Comparison of ENCODE assay signal across 8 mouse cellular contexts in the genomic region with DNA sequence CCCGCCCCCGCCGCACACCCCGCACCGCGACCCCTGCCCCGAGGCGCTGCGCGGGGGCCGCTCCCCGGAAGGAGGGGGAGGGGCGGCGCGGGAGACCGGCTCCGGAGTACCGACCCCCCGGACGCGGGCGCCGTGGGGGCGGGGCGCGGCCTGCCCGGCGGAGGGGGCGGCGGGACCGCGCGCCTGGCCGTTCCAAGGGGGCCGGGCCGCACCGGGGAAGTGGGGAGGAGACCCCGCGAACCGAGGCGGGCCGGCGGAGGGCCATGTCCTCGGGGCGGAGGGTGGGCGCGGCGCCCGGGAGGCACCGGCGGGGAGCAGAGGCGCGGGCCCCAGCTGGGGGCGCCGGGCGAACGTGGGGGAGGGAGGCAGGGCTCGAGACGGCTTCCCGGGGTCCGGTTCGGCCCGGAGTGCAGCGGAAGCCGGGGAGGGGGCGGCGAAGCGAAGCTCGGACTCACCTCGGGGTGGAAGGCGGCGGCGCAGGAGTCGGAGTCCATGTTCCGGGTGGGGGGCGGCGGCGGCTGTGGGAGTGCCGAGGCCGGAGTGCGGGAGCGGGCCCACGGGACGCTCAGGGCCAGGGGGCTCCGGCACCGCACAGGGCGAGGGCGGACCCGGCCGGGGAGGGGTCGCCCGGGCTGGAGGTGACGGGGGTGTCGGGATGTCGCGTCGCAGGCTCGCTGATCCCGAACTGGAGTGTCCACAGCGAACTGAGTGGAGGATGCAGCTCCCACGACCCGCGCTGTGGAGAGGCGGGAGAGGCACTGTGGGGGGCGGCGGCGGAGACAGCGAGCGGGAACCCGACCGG. TPM values are rescaled to one million over a fixed set of nuclear protein-coding genes. Genes with fewer than 3 reads are reported as not detected.
DNase-seq lines count a peak whose midpoint lies in the region; ATAC-seq and TF ChIP-seq lines count a peak whose summit lies in the region.

No protein-coding gene starts in this region.

- no peak for TF ChIP-seq EP300 in CH12.LX (IDR thresholded peaks at IDR 0.05; ENCODE audit: low read length)

- peak overlapping the region; percentile 97 for H3K9ac ChIP-seq in heart, embryonic 11.5 days (ENCODE audit: low read depth, low read length)
- peak overlapping the region; percentile 82 for H3K9ac ChIP-seq in CH12.LX (ENCODE audit: insufficient read depth, low read depth)
- H3K9ac ChIP-seq in embryonic facial prominence, embryonic 13.5 days = peak overlapping the region; percentile 97
- peak overlapping the region; percentile 87 for H3K9ac ChIP-seq in intestine, embryonic 14.5 days (ENCODE audit: low read length)
- H3K9ac ChIP-seq in midbrain, embryonic 12.5 days (replicated peaks) = peak overlapping the region; percentile 96

- no peak for TF ChIP-seq RAD21 in CH12.LX (IDR thresholded peaks at IDR 0.05; ENCODE audit: low read depth, low read length)

- H3K4me1 ChIP-seq in heart, embryonic 11.5 days (ENCODE audit: control insufficient read depth, insufficient read depth, low read length) = peaks cover 12% of the 10 kb centered on the region
- peaks cover 6 to 15% of the 10 kb centered on the region in 2 experiments for H3K4me1 ChIP-seq in CH12.LX (ENCODE audit: control insufficient read depth in 1 of 2, insufficient read depth in 2 of 2)
- H3K4me1 ChIP-seq in embryonic facial prominence, embryonic 13.5 days = peaks cover 23% of the 10 kb centered on the region
- H3K4me1 ChIP-seq in intestine, embryonic 14.5 days (replicated peaks; ENCODE audit: control insufficient read depth, insufficient read depth, low read length) = peaks cover 9% of the 10 kb centered on the region; the same call in 1 of the 2 replicates
- peaks cover 20% of the 10 kb centered on the region for H3K4me1 ChIP-seq in midbrain, embryonic 12.5 days

- no peak for DNase-seq in heart, adult 8-10 months (ENCODE audit: low spot score)
- DNase-seq in CH12.LX (ENCODE audit: extremely low read depth) = no peak
- peak; percentile 71 for DNase-seq in intestine, embryonic 14.5 days (ENCODE audit: low spot score)
- DNase-seq in yolk sac, embryonic 10.5 days (ENCODE audit: low spot score) = peak; percentile 37
- DNase-seq in frontal cortex, postnatal 14 days (ENCODE audit: low spot score in 2 of 2) = no peak

- dilution Hi-C loops in CH12.LX (cut with MboI; ENCODE audit: extremely low pct_ligation_motif_present, extremely low pct_unique_long_range_greater_than_20kb, low sequenced_read_pairs) = no loop called here

- H3K4me2 ChIP-seq in heart, embryonic 11.5 days = peak overlapping the region; percentile 95
- peak overlapping the region; percentile 81 for H3K4me2 ChIP-seq in CH12.LX (ENCODE audit: insufficient read depth, low read depth, poor library complexity, severe bottlenecking)
- H3K4me2 ChIP-seq in embryonic facial prominence, embryonic 13.5 days = peak overlapping the region; percentile 83
- H3K4me2 ChIP-seq in intestine, embryonic 14.5 days (ENCODE audit: low read length) = peak overlapping the region; percentile 70
- peak overlapping the region; percentile 87 for H3K4me2 ChIP-seq in midbrain, embryonic 12.5 days (replicated peaks)

- H3K9me3 ChIP-seq in heart, embryonic 11.5 days (replicated peaks; ENCODE audit: control insufficient read depth, low read length) = no peaks in the 10 kb centered on the region
- H3K9me3 ChIP-seq in CH12.LX (replicated peaks; ENCODE audit: low read length) = no peaks in the 10 kb centered on the region
- H3K9me3 ChIP-seq in embryonic facial prominence, embryonic 13.5 days = no peaks in the 10 kb centered on the region
- H3K9me3 ChIP-seq in intestine, embryonic 14.5 days (ENCODE audit: control insufficient read depth, low read length) = no peaks in the 10 kb centered on the region
- H3K9me3 ChIP-seq in midbrain, embryonic 12.5 days = no peaks in the 10 kb centered on the region

- in situ Hi-C loops in CH12.LX (cut with MboI; ENCODE audit: low pct_ligation_motif_present, low pct_unique_long_range_greater_than_20kb, low sequenced_read_pairs) = no loop called here

- H3K27ac ChIP-seq in heart, embryonic 11.5 days (ENCODE audit: low read depth, low read length) = peak overlapping the region; percentile 89
- H3K27ac ChIP-seq in CH12.LX (ENCODE audit: insufficient read depth, low read depth) = peak overlapping the region; percentile 7; the same call in 1 of the 2 replicates
- peak overlapping the region; percentile 91 for H3K27ac ChIP-seq in embryonic facial prominence, embryonic 13.5 days
- H3K27ac ChIP-seq in intestine, embryonic 14.5 days (ENCODE audit: low read depth) = peak overlapping the region; percentile 79
- peak overlapping the region; percentile 76 for H3K27ac ChIP-seq in midbrain, embryonic 12.5 days (replicated peaks)

- 0 out of 2 replicates have a peak, but pooled peaks cover 4% of the 10 kb centered on the region for H3K79me2 ChIP-seq in CH12.LX (replicated peaks; ENCODE audit: control insufficient read depth, extremely low read depth, insufficient read depth, poor library complexity, severe bottlenecking)

- peak overlapping the region; percentile 100 for H3K4me3 ChIP-seq in heart, embryonic 11.5 days (ENCODE audit: low read depth, low read length)
- peak overlapping the region; percentile 81 to 98 (median 95) for H3K4me3 ChIP-seq in CH12.LX (replicated peaks in 1 of 3; ENCODE audit: low read depth in 2 of 3, low read length in 2 of 3, poor library complexity in 1 of 3)
- peak overlapping the region; percentile 98 for H3K4me3 ChIP-seq in embryonic facial prominence, embryonic 13.5 days
- peak overlapping the region; percentile 92 for H3K4me3 ChIP-seq in intestine, embryonic 14.5 days (ENCODE audit: low read depth, low read length)
- H3K4me3 ChIP-seq in midbrain, embryonic 12.5 days = peak overlapping the region; percentile 100

- peak; percentile 15 for ATAC-seq in heart, embryonic 11.5 days (replicated peaks; ENCODE audit: insufficient number of reproducible peaks, low FRiP score, low TSS enrichment)
- peak; percentile 45; the same call in 1 of the 2 replicates for ATAC-seq in embryonic facial prominence, embryonic 13.5 days (ENCODE audit: insufficient number of reproducible peaks, insufficient read depth, low FRiP score, low TSS enrichment, low read depth)
- ATAC-seq in intestine, embryonic 14.5 days (replicated peaks; ENCODE audit: low FRiP score, low TSS enrichment, low read depth) = peak; percentile 58
- peak; percentile 65; the same call in 1 of the 2 replicates for ATAC-seq in midbrain, embryonic 12.5 days (ENCODE audit: low FRiP score, low read depth)

- no peak for TF ChIP-seq CTCF in CH12.LX (conservative IDR thresholded peaks at IDR 0.05 in 1 of 2, IDR thresholded peaks at IDR 0.05 in 1 of 2; ENCODE audit: low read depth in 2 of 2, low read length in 2 of 2)

- TF ChIP-seq POLR2A in CH12.LX (IDR thresholded peaks at IDR 0.05; ENCODE audit: low read depth, low read length) = no peak; the same call in 1 of the 2 replicates

- peaks cover 13% of the 10 kb centered on the region for H3K36me3 ChIP-seq in heart, embryonic 11.5 days (ENCODE audit: control insufficient read depth, insufficient read depth, low read length)
- H3K36me3 ChIP-seq in CH12.LX (replicated peaks in 1 of 2; ENCODE audit: control insufficient read depth in 1 of 2, insufficient read depth in 1 of 2, low read length in 1 of 2) = peaks cover 19 to 29% of the 10 kb centered on the region in 2 experiments
- peaks cover 22% of the 10 kb centered on the region for H3K36me3 ChIP-seq in embryonic facial prominence, embryonic 13.5 days
- peaks cover 22% of the 10 kb centered on the region for H3K36me3 ChIP-seq in intestine, embryonic 14.5 days (ENCODE audit: control insufficient read depth, insufficient read depth, low read length)
- peaks cover 21% of the 10 kb centered on the region for H3K36me3 ChIP-seq in midbrain, embryonic 12.5 days

- no peaks in the 10 kb centered on the region for H3K27me3 ChIP-seq in heart, embryonic 11.5 days (ENCODE audit: control insufficient read depth, insufficient read depth, low read length)
- H3K27me3 ChIP-seq in CH12.LX (replicated peaks) = peaks cover 15% of the 10 kb centered on the region
- H3K27me3 ChIP-seq in embryonic facial prominence, embryonic 13.5 days = no peaks in the 10 kb centered on the region
- H3K27me3 ChIP-seq in intestine, embryonic 14.5 days (replicated peaks; ENCODE audit: control insufficient read depth, insufficient read depth, low read length) = no peaks in the 10 kb centered on the region
- peaks cover 8% of the 10 kb centered on the region; the same call in 1 of the 2 replicates for H3K27me3 ChIP-seq in midbrain, embryonic 12.5 days

- under 1% methylated on average over 60 of the region's 111 CpGs for WGBS in heart, embryonic 11.5 days (ENCODE audit: insufficient replicate concordance)
- WGBS in embryonic facial prominence, embryonic 13.5 days = under 1% methylated on average over 87 of the region's 111 CpGs
- 1% methylated on average over 64 of the region's 111 CpGs for WGBS in intestine, embryonic 14.5 days
- 1% methylated on average over 65 of the region's 111 CpGs for WGBS in midbrain, embryonic 12.5 days

RNA-seq across cellular contexts. Expression of gene Phf13, which starts 0.5 kb away (rescaled TPM):
- polyA plus RNA-seq in heart, embryonic 11.5 days (2014; fragmentation: Nextera tagmentation; extraction: Ambion mirVana) = 14.3 and 21.7 TPM in 2 replicates
- total RNA-seq in heart, adult 8-10 months (2022) = 1 to 10 TPM; 4.6 to 5.7 (median 5.1) TPM
- total RNA-seq in CH12.LX (2012; rRNA removed) (4.9 and 5.0 TPM in 2 replicates), CH12.LX (2014; rRNA removed) (1.9 and 2.1 TPM in 2 replicates)
- 3.9 and 4.9 TPM in 2 replicates for polyA plus RNA-seq in CH12.LX (2012; ENCODE audit: insufficient read length, low read depth)
- polyA plus RNA-seq in embryonic facial prominence, embryonic 13.5 days (2015; fragmentation: Nextera tagmentation; extraction: Ambion mirVana) = 38.0 and 38.1 TPM in 2 replicates
- 23.1 and 24.5 TPM in 2 replicates for polyA plus RNA-seq in intestine, embryonic 14.5 days (2014; fragmentation: Nextera tagmentation; extraction: Ambion mirVana)
- 25.8 and 28.9 TPM in 2 replicates for polyA plus RNA-seq in midbrain, embryonic 12.5 days (2016; fragmentation: Nextera tagmentation; extraction: Ambion mirVana)

RNA-seq across cellular contexts. Expression of gene Thap3, which starts 6.8 kb away (rescaled TPM):
- 18.9 and 19.7 TPM in 2 replicates for polyA plus RNA-seq in heart, embryonic 11.5 days (2014; fragmentation: Nextera tagmentation; extraction: Ambion mirVana)
- 10 to 100 TPM; 12.4 to 15.8 (median 13.6) TPM for total RNA-seq in heart, adult 8-10 months (2022)
- total RNA-seq in CH12.LX (2012; rRNA removed) (20.0 and 27.6 TPM in 2 replicates), CH12.LX (2014; rRNA removed) (10.1 and 12.8 TPM in 2 replicates)
- polyA plus RNA-seq in CH12.LX (2012; ENCODE audit: insufficient read length, low read depth) = 11.0 and 11.7 TPM in 2 replicates
- polyA plus RNA-seq in embryonic facial prominence, embryonic 13.5 days (2015; fragmentation: Nextera tagmentation; extraction: Ambion mirVana) = 56.3 and 61.2 TPM in 2 replicates
- 29.8 and 34.0 TPM in 2 replicates for polyA plus RNA-seq in intestine, embryonic 14.5 days (2014; fragmentation: Nextera tagmentation; extraction: Ambion mirVana)
- 30.9 and 33.9 TPM in 2 replicates for polyA plus RNA-seq in midbrain, embryonic 12.5 days (2016; fragmentation: Nextera tagmentation; extraction: Ambion mirVana)

RNA-seq across cellular contexts. Expression of gene Klhl21, which starts 13.0 kb away (rescaled TPM):
- polyA plus RNA-seq in heart, embryonic 11.5 days (2014; fragmentation: Nextera tagmentation; extraction: Ambion mirVana) = 11.4 and 17.8 TPM in 2 replicates
- total RNA-seq in heart, adult 8-10 months (2022) = 100 to 1,000 TPM in 1 of 4 experiments, 10 to 100 TPM in 3; 87.7 to 109 (median 93.7) TPM
- total RNA-seq in CH12.LX (2012; rRNA removed) (7.1 and 9.5 TPM in 2 replicates), CH12.LX (2014; rRNA removed) (4.4 and 4.9 TPM in 2 replicates)
- 9.1 and 9.4 TPM in 2 replicates for polyA plus RNA-seq in CH12.LX (2012; ENCODE audit: insufficient read length, low read depth)
- polyA plus RNA-seq in embryonic facial prominence, embryonic 13.5 days (2015; fragmentation: Nextera tagmentation; extraction: Ambion mirVana) = 10.1 TPM in 2 replicates
- 5.9 and 6.1 TPM in 2 replicates for polyA plus RNA-seq in intestine, embryonic 14.5 days (2014; fragmentation: Nextera tagmentation; extraction: Ambion mirVana)
- 4.7 and 5.4 TPM in 2 replicates for polyA plus RNA-seq in midbrain, embryonic 12.5 days (2016; fragmentation: Nextera tagmentation; extraction: Ambion mirVana)

RNA-seq across cellular contexts. Expression of gene Zbtb48, which starts 31.9 kb away (rescaled TPM):
- 11.8 and 12.2 TPM in 2 replicates for polyA plus RNA-seq in heart, embryonic 11.5 days (2014; fragmentation: Nextera tagmentation; extraction: Ambion mirVana)
- total RNA-seq in heart, adult 8-10 months (2022) = 1 to 10 TPM; 3.8 to 5.7 (median 5.0) TPM
- total RNA-seq in CH12.LX (2012; rRNA removed) (7.4 and 10.5 TPM in 2 replicates), CH12.LX (2014; rRNA removed) (8.6 and 10.5 TPM in 2 replicates)
- polyA plus RNA-seq in CH12.LX (2012; ENCODE audit: insufficient read length, low read depth) = 13.6 and 14.0 TPM in 2 replicates
- 17.5 and 22.9 TPM in 2 replicates for polyA plus RNA-seq in embryonic facial prominence, embryonic 13.5 days (2015; fragmentation: Nextera tagmentation; extraction: Ambion mirVana)
- 16.3 and 28.0 TPM in 2 replicates for polyA plus RNA-seq in intestine, embryonic 14.5 days (2014; fragmentation: Nextera tagmentation; extraction: Ambion mirVana)
- polyA plus RNA-seq in midbrain, embryonic 12.5 days (2016; fragmentation: Nextera tagmentation; extraction: Ambion mirVana) = 20.8 and 23.4 TPM in 2 replicates

RNA-seq across cellular contexts. Expression of gene Tas1r1, which starts 42.8 kb away (rescaled TPM):
- 0.14 and 0.16 TPM in 2 replicates for polyA plus RNA-seq in heart, embryonic 11.5 days (2014; fragmentation: Nextera tagmentation; extraction: Ambion mirVana)
- not detected for total RNA-seq in heart, adult 8-10 months (2022)
- total RNA-seq in CH12.LX (2012; rRNA removed) = 0.13 and 0.21 TPM in 2 replicates
- not detected in 2 replicates for total RNA-seq in CH12.LX (2014; rRNA removed)
- not detected in 2 replicates for polyA plus RNA-seq in CH12.LX (2012; ENCODE audit: insufficient read length, low read depth)
- 0.55 and 0.59 TPM in 2 replicates for polyA plus RNA-seq in embryonic facial prominence, embryonic 13.5 days (2015; fragmentation: Nextera tagmentation; extraction: Ambion mirVana)
- polyA plus RNA-seq in intestine, embryonic 14.5 days (2014; fragmentation: Nextera tagmentation; extraction: Ambion mirVana) = 0.14 and 0.17 TPM in 2 replicates
- polyA plus RNA-seq in midbrain, embryonic 12.5 days (2016; fragmentation: Nextera tagmentation; extraction: Ambion mirVana) = 0.59 and 1.3 TPM in 2 replicates

Comparison
In these comparisons a context has a peak if more than half of its experiments do, and no peak if none do; other contexts are left out.
1. ATAC-seq: peak in every context shown above with its lines; median percentile 65 in midbrain, embryonic 12.5 days; 58 in intestine, embryonic 14.5 days; 45 in embryonic facial prominence, embryonic 13.5 days; 15 in heart, embryonic 11.5 days.
2. H3K27ac ChIP-seq: peak in every context shown above with its lines; median percentile 91 in embryonic facial prominence, embryonic 13.5 days; 89 in heart, embryonic 11.5 days; 79 in intestine, embryonic 14.5 days; 76 in midbrain, embryonic 12.5 days; 7 in CH12.LX.
3. DNase-seq: peak in intestine, embryonic 14.5 days (single experiment) and yolk sac, embryonic 10.5 days (single experiment); none in heart, adult 8-10 months (single experiment), CH12.LX (single experiment) and frontal cortex, postnatal 14 days (0 of 2).
4. Peak in every context shown above with its lines, with median percentiles within 50 percentile points of each other: H3K4me2 ChIP-seq, H3K4me3 ChIP-seq and H3K9ac ChIP-seq.